ENCODE assay signal across 12 mouse cellular contexts in genomic region chr11:74387203-74387602, GRCm38 (mm10). TPM values are rescaled to one million over a fixed set of nuclear protein-coding genes. Genes with fewer than 3 reads are reported as not detected.
"Had no signal": no experiment of that assay in that cellular context is flagged by ENCODE, and none has a peak within 500 bp of the region (broad histone marks: within the 10 kb centered on the region; RNA-seq: fewer than 3 reads in every experiment).

No protein-coding gene starts in this region.

- DNase-seq: kidney, postnatal 4 days; liver; liver, embryonic 13.5 days; liver, postnatal 0 days; lung, postnatal 14 days; thymus, adult 2 months; thymus, postnatal 25 days had no signal

RNA-seq across cellular contexts. Expression of gene Olfr412, which starts 25.3 kb away (rescaled TPM):
- total RNA-seq: layer of hippocampus, postnatal 25 days; left cerebral cortex, adult 8-10 months; left cerebral cortex, postnatal 25 days; monocyte, adult 5-6 weeks; neutrophil, adult 5-6 weeks had no signal

RNA-seq across cellular contexts. Expression of gene Olfr411, which starts 34.8 kb away (rescaled TPM):
- total RNA-seq: layer of hippocampus, postnatal 25 days; left cerebral cortex, adult 8-10 months; left cerebral cortex, postnatal 25 days; monocyte, adult 5-6 weeks; neutrophil, adult 5-6 weeks had no signal

RNA-seq across cellular contexts. Expression of gene Olfr410, which starts 49.4 kb away (rescaled TPM):
- total RNA-seq: layer of hippocampus, postnatal 25 days; left cerebral cortex, adult 8-10 months; left cerebral cortex, postnatal 25 days; monocyte, adult 5-6 weeks; neutrophil, adult 5-6 weeks had no signal
